Mouse (Mus musculus) adrenal gland, postnatal 4 days (tissue): Measurements from ENCODE around the gene Aicda. TPM values are rescaled to one million over a fixed set of nuclear protein-coding genes. Genes with fewer than 3 reads are reported as not detected.

Source experiments
- DNase-seq, 2 experiments: peaks; one replicate each; pipeline ENCODE4 v3.0.0; 2021 to 2022; ENCODE audit warnings: low spot score in 2 of 2, mixed read lengths in 2 of 2
- total RNA-seq, 2 experiments: library from RNA; stranded (reverse); gene quantifications; 2 replicates each; pipeline ENCODE4 v1.2.3; 2021

Aicda gene
- total RNA-seq, 2 experiments from 2014 or later: not detected

- DNase-seq: no peak
Observed at GRCm38 (mm10) chr6:122599054-122599737, 45.6 kb downstream of the Aicda start.

- DNase-seq: no peak
Observed at GRCm38 (mm10) chr6:122600066-122600646, 46.6 kb downstream of the Aicda start.

- no peak for DNase-seq
Observed at GRCm38 (mm10) chr6:122601031-122601430, 47.4 kb downstream of the Aicda start.

GRCm38 (mm10) chr6:122601615-122602014 is 48.0 kb downstream of the Aicda start:
- no peak for DNase-seq

- peak; percentile 14 to 39 for DNase-seq
Observed at GRCm38 (mm10) chr6:122602242-122602991, 48.8 kb downstream of the Aicda start, which contains the start of gene Apobec1. Apobec1 (minus strand) TSS chr6:122602444.

GRCm38 (mm10) chr6:122602992-122603322 is 49.4 kb downstream of the Aicda start:
- no peak for DNase-seq

GRCm38 (mm10) chr6:122604260-122604659 is 50.7 kb downstream of the Aicda start:
- no peak for DNase-seq

- DNase-seq: no peak
Observed at GRCm38 (mm10) chr6:122605483-122605882, 51.9 kb downstream of the Aicda start.

GRCm38 (mm10) chr6:122606661-122607060 is 53.1 kb downstream of the Aicda start:
- no peak for DNase-seq

GRCm38 (mm10) chr6:122607700-122608099 is 54.1 kb downstream of the Aicda start:
- DNase-seq: no peak

GRCm38 (mm10) chr6:122608434-122609376 is 55.1 kb downstream of the Aicda start:
- DNase-seq: no peak

GRCm38 (mm10) chr6:122609377-122609728 is 55.8 kb downstream of the Aicda start:
- no peak for DNase-seq

GRCm38 (mm10) chr6:122609771-122610170 is 56.2 kb downstream of the Aicda start, which contains the start of gene Gdf3:
Gdf3 (minus strand) TSS chr6:122610087.
- DNase-seq: no peak

- DNase-seq: no peak
Observed at GRCm38 (mm10) chr6:122612426-122612825, 58.8 kb downstream of the Aicda start.

Other genes with a start within 250 kb of the Aicda start
- gene M6pr, start 245.1 kb upstream of the Aicda start, total RNA-seq: 100 to 1,000 TPM; 138 to 140 TPM
- gene Phc1, start 213.2 kb upstream of the Aicda start, total RNA-seq: 10 to 100 TPM; 41.8 to 43.9 TPM
- 10 to 100 TPM in 1 of 2 experiments, 1 to 10 TPM in 1; 6.8 to 11.4 TPM for gene Rimklb, start 55.0 kb upstream of the Aicda start, total RNA-seq
- 10 to 100 TPM; 42.8 to 44.2 TPM for gene Mfap5, start 48.0 kb upstream of the Aicda start, total RNA-seq
- gene Apobec1, start 48.6 kb downstream of the Aicda start, total RNA-seq: 10 to 100 TPM; 10.1 to 13.1 TPM
- gene Gdf3, start 56.3 kb downstream of the Aicda start, total RNA-seq: not detected
- not detected for gene Dppa3, start 72.6 kb downstream of the Aicda start, total RNA-seq
- gene Nanog, start 153.7 kb downstream of the Aicda start, total RNA-seq: not detected
- 10 to 100 TPM; 17.4 to 17.8 TPM for gene Slc2a3, start 247.8 kb downstream of the Aicda start, total RNA-seq